Mouse (Mus musculus): Measurements from ENCODE around the gene Ndrg2.
"Not testable (repeated sequence)": the region's sequence is repeated elsewhere in the genome, so short reads cannot be mapped to it uniquely, and the experiment has no call there.

The Ndrg2 gene

DNA sequence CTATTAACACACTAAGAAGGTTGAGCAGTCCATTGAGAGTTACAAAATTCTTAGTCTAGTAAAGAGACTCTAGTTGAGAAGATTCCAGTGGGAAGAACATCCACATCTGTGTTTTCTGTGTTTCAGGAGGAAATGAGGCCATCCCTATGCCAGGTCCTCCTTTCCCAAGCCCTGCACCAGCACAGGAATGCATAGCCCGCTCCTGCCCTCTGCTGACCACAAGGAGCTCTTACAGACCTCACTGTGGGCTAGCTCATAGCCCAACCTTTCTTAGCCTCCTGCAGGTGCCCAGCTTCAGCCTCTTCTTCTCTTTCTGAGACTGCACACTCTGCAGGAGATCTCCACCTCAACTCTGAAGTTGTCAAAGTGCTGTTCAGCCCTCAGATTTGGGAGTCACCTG, 50.4 kb downstream of the Ndrg2 start:
- not testable (repeated sequence) for DNase-seq

DNA sequence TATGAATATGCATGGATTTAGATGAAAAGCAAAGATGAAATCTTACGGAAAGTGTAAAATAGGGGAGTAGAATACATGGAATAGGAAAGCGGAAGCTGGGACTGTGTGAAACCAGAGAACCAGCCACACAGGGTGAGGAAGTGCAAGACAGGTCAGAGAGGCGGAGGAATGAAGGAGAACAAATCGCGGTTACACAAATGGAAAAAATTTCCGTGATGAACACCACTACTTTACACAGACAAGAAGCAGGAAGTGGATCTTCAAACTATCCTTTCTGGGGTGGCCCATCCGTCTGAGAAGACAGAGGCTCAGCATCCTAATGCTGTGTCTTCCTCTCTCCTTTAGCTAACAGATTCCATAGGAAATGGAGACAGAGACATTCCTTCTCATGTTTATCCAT, 58.7 kb downstream of the Ndrg2 start:
- DNase-seq, result not testable (repeated sequence)
